Mouse (Mus musculus): ENCODE measurements at regions not wholly inside any gene's neighbourhood (a gene's known extent, or its start where the extent isn't known, plus 50 kb on each side); places are given as distances from the start of the nearest gene placed in this dataset.
"Not testable (repeated sequence)": the region's sequence is repeated elsewhere in the genome, so short reads cannot be mapped to it uniquely, and the experiment has no call there.

- TF ChIP-seq POLR2A (IDR thresholded peaks at IDR 0.05; ENCODE audit: borderline replicate concordance, low read depth, low read length); CTCF (IDR thresholded peaks at IDR 0.05; ENCODE audit: low read depth, low read length): not testable (repeated sequence)
Observed at GRCm38 (mm10) chr12:114037011-114037410, 493.3 kb downstream of the Adam6a start.

All from bone marrow macrophage, adult 2 months (primary cell).